Mouse (Mus musculus) intestine, postnatal 0 days (tissue): ENCODE data around the gene Mzf1. TPM values are rescaled to one million over a fixed set of nuclear protein-coding genes. Genes with fewer than 3 reads are reported as not detected.

ENCODE experiments used
- ATAC-seq: fragments of 200-750 bp; cut with Nextera tagmentation; 2 replicates; pipeline ENCODE4 v1.8.0; 2017; ENCODE audit warnings: mild to moderate bottlenecking, moderate TSS enrichment, moderate library complexity
- H3K27ac ChIP-seq: fragments of 300-500 bp; sonication (generic); 2 replicates; pipeline ENCODE4 v1.5.1; 2014; ENCODE audit warnings: mild to moderate bottlenecking, low read depth, low read length, moderate library complexity
- H3K27me3 ChIP-seq: fragments of 300-500 bp; sonication (generic); replicated peaks from 2 replicates; pipeline ENCODE4 v1.6.1; 2014; ENCODE audit warnings: low read length, mixed read lengths; ENCODE audit not compliant: control insufficient read depth, insufficient read depth
- H3K36me3 ChIP-seq: fragments of 300-500 bp; sonication (generic); 2 replicates; pipeline ENCODE4 v1.6.1; 2014; ENCODE audit warnings: mild to moderate bottlenecking, moderate library complexity; ENCODE audit not compliant: control insufficient read depth, insufficient read depth
- H3K4me1 ChIP-seq: fragments of 300-500 bp; sonication (generic); replicated peaks from 2 replicates; pipeline ENCODE4 v1.6.1; 2014; ENCODE audit warnings: antibody characterized with exemption, low read length, mixed read lengths; ENCODE audit not compliant: control insufficient read depth, insufficient read depth
- H3K4me2 ChIP-seq: fragments of 300-500 bp; sonication (generic); replicated peaks from 2 replicates; pipeline ENCODE4 v1.6.1; 2014; ENCODE audit warnings: low read depth, mild to moderate bottlenecking, moderate library complexity
- H3K4me3 ChIP-seq: fragments of 300-500 bp; sonication (generic); 2 replicates; pipeline ENCODE4 v1.5.1; 2014; ENCODE audit warnings: low read depth, low read length
- H3K9ac ChIP-seq: fragments of 300-500 bp; sonication (generic); 2 replicates; pipeline ENCODE4 v1.6.1; 2014; ENCODE audit warnings: mild to moderate bottlenecking, low read depth, low read length
- H3K9me3 ChIP-seq: fragments of 300-500 bp; sonication (generic); 2 replicates; pipeline ENCODE4 v1.6.1; 2016; ENCODE audit warnings: mixed run types; ENCODE audit not compliant: control insufficient read depth
- CTCF ChIP-seq: sonication (generic); IDR thresholded peaks from 2 replicates; pipeline ENCODE4 v1.5.1; 2016; ENCODE audit warnings: low read depth, mild to moderate bottlenecking, control low read depth, antibody characterized with exemption, moderate library complexity
- WGBS: fragments of 180-500 bp; shearing (Covaris S2); extraction: QIAGEN DNeasy Blood & Tissue Kit; methylation state at CpG from one replicate; pipeline ENCODE4 v1.1.7; 2014; 5-methylcytosine and 5-hydroxymethylcytosine counted together
- polyA plus RNA-seq: library from polyadenylated mRNA; unstranded; fragments of >200 nt; fragmentation: Nextera tagmentation; extraction: Ambion mirVana; gene quantifications from 2 replicates; pipeline ENCODE4 v1.2.1, GENCODE M21; 2015

Gene Mzf1
- polyA plus RNA-seq, 1 experiment from 2014 or later = 0.83 TPM

- 78% methylated on average over 5 of the region's 5 CpGs for WGBS
- no peaks in the 10 kb centered on the region for H3K4me1 ChIP-seq
- peaks cover 27% of the 10 kb centered on the region for H3K36me3 ChIP-seq
- H3K4me2 ChIP-seq = no peak overlapping the region
- no peaks in the 10 kb centered on the region for H3K27me3 ChIP-seq
- H3K4me3 ChIP-seq = no peak overlapping the region
- no peak overlapping the region for H3K27ac ChIP-seq
- H3K9me3 ChIP-seq = no peaks in the 10 kb centered on the region
- ATAC-seq = no peak
- H3K9ac ChIP-seq = no peak overlapping the region
- TF ChIP-seq CTCF = no peak; the same call in 1 of the 2 replicates
Measured at GRCm38 (mm10) chr7:13003380-13003779, 51.2 kb downstream of the Mzf1 start.

GRCm38 (mm10) chr7:13001584-13001983, 53.0 kb downstream of the Mzf1 start:
- no peak for TF ChIP-seq CTCF
- no peak for ATAC-seq

GRCm38 (mm10) chr7:12998851-12999250, 55.7 kb downstream of the Mzf1 start, which contains the start of gene Trim28:
Gene Trim28, plus strand, starts transcription at chr7:12999114.
- H3K36me3 ChIP-seq = no peaks in the 10 kb centered on the region
- H3K4me1 ChIP-seq = no peaks in the 10 kb centered on the region
- 91% methylated on average over 3 of the region's 3 CpGs for WGBS
- no peaks in the 10 kb centered on the region for H3K27me3 ChIP-seq
- TF ChIP-seq CTCF = no peak
- ATAC-seq = no peak
- no peak within 1 kb of the TSS for H3K4me3 ChIP-seq
- no peaks in the 10 kb centered on the region for H3K9me3 ChIP-seq
- no peak within 1 kb of the TSS for H3K4me2 ChIP-seq
- H3K9ac ChIP-seq = no peak within 1 kb of the TSS
- no peak within 1 kb of the TSS for H3K27ac ChIP-seq

More at GRCm38 (mm10) chr7:13001584-13001983, 53.0 kb downstream of the Mzf1 start:
- Histone ChIP-seq H3K36me3 (peaks cover 12% of the 10 kb centered on the region), H3K27me3 (no peaks in the 10 kb centered on the region), H3K4me3 (no peak overlapping the region), H3K9ac (no peak overlapping the region), H3K4me2 (no peak overlapping the region), H3K27ac (no peak overlapping the region), H3K4me1 (no peaks in the 10 kb centered on the region), H3K9me3 (no peaks in the 10 kb centered on the region)
- WGBS = 36% methylated on average over 1 of the region's 1 CpGs

- Histone ChIP-seq H3K4me3 (no peak within 1 kb of the TSS), H3K4me1 (no peaks in the 10 kb centered on the region), H3K27me3 (no peaks in the 10 kb centered on the region), H3K36me3 (no peaks in the 10 kb centered on the region), H3K27ac (no peak within 1 kb of the TSS), H3K9me3 (no peaks in the 10 kb centered on the region), H3K4me2 (no peak within 1 kb of the TSS), H3K9ac (no peak within 1 kb of the TSS)
- ATAC-seq = no peak
- 62% methylated on average over 5 of the region's 5 CpGs for WGBS
- TF ChIP-seq CTCF = no peak
Measured at GRCm38 (mm10) chr7:12998053-12998452, 56.5 kb downstream of the Mzf1 start, which contains the start of gene Slc27a5. Gene Slc27a5, minus strand, starts transcription at chr7:12998192.

GRCm38 (mm10) chr7:12997230-12997629, 57.3 kb downstream of the Mzf1 start:
- 66% methylated on average over 5 of the region's 5 CpGs for WGBS
- Histone ChIP-seq H3K9ac (no peak overlapping the region), H3K4me2 (no peak overlapping the region), H3K36me3 (no peaks in the 10 kb centered on the region), H3K9me3 (no peaks in the 10 kb centered on the region), H3K4me3 (no peak overlapping the region), H3K27me3 (no peaks in the 10 kb centered on the region), H3K27ac (no peak overlapping the region), H3K4me1 (no peaks in the 10 kb centered on the region)
- no peak for ATAC-seq
- TF ChIP-seq CTCF = no peak

GRCm38 (mm10) chr7:12995862-12996261, 58.7 kb downstream of the Mzf1 start:
- Histone ChIP-seq H3K27ac (no peak overlapping the region), H3K9me3 (no peaks in the 10 kb centered on the region), H3K4me3 (no peak overlapping the region), H3K4me1 (no peaks in the 10 kb centered on the region), H3K4me2 (no peak overlapping the region), H3K27me3 (no peaks in the 10 kb centered on the region), H3K9ac (no peak overlapping the region), H3K36me3 (no peaks in the 10 kb centered on the region)
- no peak for ATAC-seq
- no peak for TF ChIP-seq CTCF

GRCm38 (mm10) chr7:12993148-12993547, 61.4 kb downstream of the Mzf1 start:
- no peak for ATAC-seq
- no peaks in the 10 kb centered on the region for H3K4me1 ChIP-seq
- H3K4me2 ChIP-seq = no peak overlapping the region
- WGBS = 89% methylated on average over 10 of the region's 10 CpGs
- TF ChIP-seq CTCF = no peak
- H3K27ac ChIP-seq = no peak overlapping the region
- no peaks in the 10 kb centered on the region for H3K36me3 ChIP-seq
- H3K9ac ChIP-seq = no peak overlapping the region
- no peaks in the 10 kb centered on the region for H3K9me3 ChIP-seq
- H3K27me3 ChIP-seq = no peaks in the 10 kb centered on the region
- H3K4me3 ChIP-seq = no peak overlapping the region

Other genes starting within 250 kb of the Mzf1 start
- 4.3 and 5.8 TPM in 2 replicates for gene Zfp329, start 235.9 kb downstream of the Mzf1 start, polyA plus RNA-seq
- gene Zfp110, start 220.0 kb downstream of the Mzf1 start, polyA plus RNA-seq = 12.5 and 15.6 TPM in 2 replicates
- gene Zfp128, start 173.6 kb downstream of the Mzf1 start, polyA plus RNA-seq = 0.97 and 1.2 TPM in 2 replicates
- 4.0 and 4.4 TPM in 2 replicates for gene Zscan22, start 156.9 kb downstream of the Mzf1 start, polyA plus RNA-seq
- 555 and 561 TPM in 2 replicates for gene Rps5, start 132.5 kb downstream of the Mzf1 start, polyA plus RNA-seq
- gene Rnf225, start 127.3 kb downstream of the Mzf1 start, polyA plus RNA-seq = 0.05 and 0.09 TPM in 2 replicates
- gene Zfp324, start 88.9 kb downstream of the Mzf1 start, polyA plus RNA-seq = 4.0 and 4.1 TPM in 2 replicates
- 2.5 and 2.6 TPM in 2 replicates for gene Zfp446, start 76.9 kb downstream of the Mzf1 start, polyA plus RNA-seq
- 0.18 and 0.22 TPM in 2 replicates for gene Slc27a5, start 56.6 kb downstream of the Mzf1 start, polyA plus RNA-seq
- 82.8 and 85.3 TPM in 2 replicates for gene Trim28, start 55.6 kb downstream of the Mzf1 start, polyA plus RNA-seq
- 11.2 and 11.6 TPM in 2 replicates for gene Zbtb45, start 44.7 kb downstream of the Mzf1 start, polyA plus RNA-seq
- 323 and 329 TPM in 2 replicates for gene Chmp2a, start 20.0 kb downstream of the Mzf1 start, polyA plus RNA-seq
- 96.8 and 107 TPM in 2 replicates for gene Ube2m, start 16.5 kb downstream of the Mzf1 start, polyA plus RNA-seq
- gene Vmn1r85, start 40.4 kb upstream of the Mzf1 start, polyA plus RNA-seq = not detected in 2 replicates
- gene Vmn1r86, start 65.2 kb upstream of the Mzf1 start, polyA plus RNA-seq = not detected in 2 replicates
- gene Vmn1r87, start 85.4 kb upstream of the Mzf1 start, polyA plus RNA-seq = not detected in 2 replicates
- gene Vmn1r88, start 104.8 kb upstream of the Mzf1 start, polyA plus RNA-seq = not detected in 2 replicates
- gene Vmn1r89, start 158.3 kb upstream of the Mzf1 start, polyA plus RNA-seq = not detected in 2 replicates
- gene Lig1, start 222.5 kb upstream of the Mzf1 start, polyA plus RNA-seq = 30.0 and 34.4 TPM in 2 replicates
- 1.6 and 1.9 TPM in 2 replicates for gene Zswim9, start 224.0 kb upstream of the Mzf1 start, polyA plus RNA-seq